Mouse (Mus musculus) heart, embryonic 14.5 days (tissue): ENCODE measurements at regions not wholly inside any gene's neighbourhood (a gene's known extent, or its start where the extent isn't known, plus 50 kb on each side); places are given as distances from the start of the nearest gene placed in this dataset.

ENCODE experiments used
- ATAC-seq: fragments of 200-750 bp; cut with Nextera tagmentation; 2 replicates; pipeline ENCODE4 v1.8.0; 2017; ENCODE audit warnings: low read depth, moderate TSS enrichment; ENCODE audit not compliant: insufficient number of reproducible peaks, insufficient read depth, low FRiP score
- H3K27ac ChIP-seq, 2 experiments: fragments of 200-500 bp in 1 of 2; fragments of 300-500 bp in 1 of 2; sonication (generic) in 1 of 2; replicated peaks in 1 of 2; 2 replicates each; pipeline ENCODE4 v1.5.1; 2012 to 2014; ENCODE audit warnings: low read depth in 2 of 2, low read length in 2 of 2, control low read depth in 1 of 2, mild to moderate bottlenecking in 1 of 2, mixed read lengths in 1 of 2; ENCODE audit not compliant: control insufficient read depth in 1 of 2, insufficient read depth in 1 of 2
- H3K27me3 ChIP-seq: fragments of 300-500 bp; sonication (generic); 2 replicates; pipeline ENCODE4 v1.6.1; 2014; ENCODE audit warnings: mild to moderate bottlenecking, low read length, control low read depth; ENCODE audit not compliant: control insufficient read depth, insufficient read depth
- H3K36me3 ChIP-seq: fragments of 300-500 bp; sonication (generic); 2 replicates; pipeline ENCODE4 v1.6.1; 2014; ENCODE audit warnings: mild to moderate bottlenecking, control low read depth, low read length, mixed read lengths; ENCODE audit not compliant: control insufficient read depth, insufficient read depth
- H3K4me1 ChIP-seq, 2 experiments: fragments of 200-500 bp in 1 of 2; fragments of 300-500 bp in 1 of 2; sonication (generic) in 1 of 2; 2 replicates each; pipeline ENCODE4 v1.6.1; 2012 to 2014; ENCODE audit warnings: low read length in 2 of 2, control low read depth in 1 of 2, mixed read lengths in 1 of 2; ENCODE audit not compliant: control insufficient read depth in 2 of 2, insufficient read depth in 2 of 2
- H3K4me2 ChIP-seq: fragments of 300-500 bp; sonication (generic); 2 replicates; pipeline ENCODE4 v1.6.1; 2014; ENCODE audit warnings: mild to moderate bottlenecking, low read length
- H3K4me3 ChIP-seq, 2 experiments: fragments of 200-500 bp in 1 of 2; fragments of 300-500 bp in 1 of 2; sonication (generic) in 1 of 2; 2 replicates each; pipeline ENCODE4 v1.5.1; 2012 to 2014; ENCODE audit warnings: low read length in 2 of 2, mild to moderate bottlenecking in 2 of 2, control low read depth in 1 of 2, low read depth in 1 of 2, moderate library complexity in 1 of 2; ENCODE audit not compliant: control insufficient read depth in 1 of 2, insufficient read depth in 1 of 2
- H3K9ac ChIP-seq: fragments of 300-500 bp; sonication (generic); 2 replicates; pipeline ENCODE4 v1.6.1; 2014; ENCODE audit warnings: mild to moderate bottlenecking, low read length
- H3K9me3 ChIP-seq: fragments of 300-500 bp; sonication (generic); 2 replicates; pipeline ENCODE4 v1.6.1; 2016; ENCODE audit warnings: low read length, control low read depth; ENCODE audit not compliant: control insufficient read depth
- WGBS: fragments of 180-500 bp; shearing (Covaris S2); extraction: QIAGEN DNeasy Blood & Tissue Kit; methylation state at CpG from one replicate; pipeline ENCODE4 v1.1.7; 2014; 5-methylcytosine and 5-hydroxymethylcytosine counted together

DNA sequence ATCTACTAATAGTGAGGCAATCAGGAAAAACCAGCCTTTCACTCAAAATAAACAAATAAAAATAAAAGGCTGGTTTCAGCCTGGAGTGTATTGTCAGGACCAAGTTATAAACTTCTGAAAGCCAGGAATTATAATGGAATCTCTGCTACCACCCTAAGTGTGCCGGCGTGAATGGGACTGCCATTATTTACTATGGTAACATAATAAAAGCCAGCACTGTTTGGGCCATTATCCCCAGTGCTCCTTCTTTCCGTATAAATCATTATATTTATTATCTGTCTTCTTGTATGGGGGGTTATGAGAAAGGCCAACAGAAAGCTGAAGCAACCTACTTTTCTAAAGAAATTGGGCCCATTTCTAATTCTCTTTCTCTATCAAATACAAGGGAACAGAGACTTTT is 347.1 kb downstream of the 9330182O14Rik start:
- WGBS = 84% methylated on average over 3 of the region's 3 CpGs
- Histone ChIP-seq H3K4me2 (no peak overlapping the region), H3K27ac (no peak overlapping the region), H3K9me3 (no peaks in the 10 kb centered on the region), H3K27me3 (no peaks in the 10 kb centered on the region), H3K36me3 (no peaks in the 10 kb centered on the region), H3K4me1 (no peaks in the 10 kb centered on the region; a peak in 1 of 4 replicates), H3K9ac (no peak overlapping the region), H3K4me3 (no peak overlapping the region)
- ATAC-seq = no peak

DNA sequence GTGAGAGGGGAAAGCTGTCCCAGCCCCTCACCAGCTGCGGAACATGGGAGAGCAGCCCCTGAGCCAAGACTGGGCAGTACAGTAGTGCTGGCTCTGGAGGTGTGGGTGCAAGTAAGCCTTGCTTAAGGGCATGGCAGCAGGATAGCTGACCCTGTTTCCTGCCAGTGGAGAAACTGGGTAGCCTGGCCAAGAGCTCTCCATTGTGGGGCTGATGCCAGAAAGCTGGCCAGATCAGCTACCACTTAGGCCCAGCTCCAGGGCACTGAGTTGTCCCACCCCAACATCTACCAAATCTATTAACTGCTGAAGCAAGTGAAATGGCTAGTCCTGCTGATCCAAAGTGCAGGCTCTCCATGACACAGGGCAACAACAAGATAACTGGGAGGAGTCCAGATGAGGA is 351.8 kb downstream of the 9330182O14Rik start:
- no peak overlapping the region for H3K4me3 ChIP-seq
- H3K4me1 ChIP-seq = no peaks in the 10 kb centered on the region
- no peak for ATAC-seq
- H3K27me3 ChIP-seq = no peaks in the 10 kb centered on the region
- H3K9ac ChIP-seq = no peak overlapping the region
- no peak overlapping the region for H3K4me2 ChIP-seq
- no peaks in the 10 kb centered on the region for H3K9me3 ChIP-seq
- no peaks in the 10 kb centered on the region for H3K36me3 ChIP-seq
- no peak overlapping the region for H3K27ac ChIP-seq
- WGBS = 85% methylated on average over 1 of the region's 1 CpGs

DNA sequence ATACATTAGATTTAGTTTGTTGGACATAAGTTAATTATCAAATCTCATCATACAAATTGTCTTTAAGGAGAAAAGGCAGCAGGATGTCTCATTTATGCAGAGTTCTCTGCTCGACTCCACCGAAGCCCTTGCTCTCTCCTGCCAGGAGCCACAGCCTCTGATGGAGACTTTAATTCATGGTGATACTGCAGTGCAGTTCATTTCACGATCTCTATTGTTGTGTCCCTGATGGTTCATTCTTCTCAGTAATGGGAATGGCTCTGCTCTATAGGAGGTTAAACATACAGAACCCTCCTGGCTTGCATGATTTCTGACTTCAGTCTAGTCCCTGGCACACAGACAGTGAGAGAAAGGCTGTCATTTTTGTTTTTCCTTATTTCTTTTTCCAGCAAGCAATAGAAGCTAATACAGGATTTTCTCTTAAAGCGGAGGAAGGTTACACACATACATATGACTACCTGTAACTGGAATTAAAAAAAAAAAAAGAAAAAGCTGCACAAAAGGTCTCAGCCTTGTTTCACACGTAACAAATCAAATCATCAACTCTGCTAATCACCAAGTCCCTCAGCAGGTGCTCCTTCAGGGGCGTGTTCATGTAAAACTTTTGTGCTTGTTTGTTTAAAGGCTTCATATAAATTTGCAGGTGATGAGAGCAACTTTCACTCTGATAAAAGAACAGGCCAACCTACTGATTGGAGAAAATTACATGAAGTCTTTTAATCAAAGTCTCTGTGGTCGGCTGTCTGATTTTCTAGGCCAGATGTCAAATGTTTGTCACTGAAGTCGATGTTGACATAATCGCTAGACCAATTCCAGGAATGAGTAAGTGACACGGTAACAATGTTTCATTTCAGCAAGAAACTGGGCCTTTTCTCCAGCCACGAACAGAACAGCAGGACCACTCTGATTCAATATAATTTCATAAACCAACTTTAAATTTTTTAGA is 367.3 kb downstream of the 9330182O14Rik start:
- Histone ChIP-seq H3K36me3 (no peaks in the 10 kb centered on the region), H3K4me1 (no peaks in the 10 kb centered on the region; a peak in 1 of 4 replicates), H3K4me2 (no peak overlapping the region), H3K9me3 (no peaks in the 10 kb centered on the region), H3K27ac (no peak overlapping the region), H3K9ac (no peak overlapping the region), H3K27me3 (no peaks in the 10 kb centered on the region), H3K4me3 (no peak overlapping the region)
- no peak for ATAC-seq
- 66% methylated on average over 11 of the region's 11 CpGs for WGBS

DNA sequence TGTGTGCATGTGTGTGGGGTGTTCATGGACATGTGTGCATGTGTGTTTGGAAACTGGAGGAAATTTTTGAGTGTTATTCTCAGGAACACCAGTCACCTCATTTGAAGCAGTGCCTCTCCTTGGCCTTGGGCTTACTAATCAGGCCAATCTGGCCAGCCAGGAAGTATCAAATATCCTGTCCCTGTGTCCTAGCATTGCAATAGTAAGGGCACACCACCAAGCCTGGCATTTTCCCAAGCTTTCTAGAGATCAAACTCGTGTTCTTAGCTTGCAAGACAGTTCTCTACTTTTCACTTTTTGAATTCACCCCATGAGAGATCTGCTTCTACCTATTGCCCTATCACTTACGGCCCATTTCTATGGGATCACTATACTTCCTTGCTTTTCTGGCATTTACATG is 376.7 kb downstream of the 9330182O14Rik start:
- Histone ChIP-seq H3K27ac (no peak overlapping the region), H3K4me2 (no peak overlapping the region), H3K9me3 (no peaks in the 10 kb centered on the region), H3K4me3 (no peak overlapping the region), H3K27me3 (no peaks in the 10 kb centered on the region), H3K9ac (no peak overlapping the region), H3K36me3 (no peaks in the 10 kb centered on the region), H3K4me1 (no peaks in the 10 kb centered on the region)
- 67% methylated on average over 2 of the region's 2 CpGs for WGBS
- no peak for ATAC-seq

DNA sequence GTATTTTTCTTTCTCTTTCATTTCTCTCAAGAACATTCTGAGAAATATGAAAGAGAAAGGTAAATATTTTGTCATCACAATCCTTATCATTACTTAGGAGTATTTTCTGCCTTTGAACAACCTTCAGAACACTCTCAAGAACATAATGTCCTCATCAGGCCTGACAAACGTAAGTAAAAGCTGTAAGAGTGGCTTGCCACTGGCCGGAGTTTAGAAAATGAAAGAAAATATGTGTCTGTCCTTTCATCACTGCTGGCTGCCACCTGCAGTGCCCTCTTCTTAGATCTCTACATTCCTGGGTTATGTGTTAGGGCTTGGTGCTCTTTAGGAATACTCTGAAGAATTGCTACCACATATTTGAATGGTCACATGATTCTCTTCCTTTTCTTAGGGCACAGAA is 390.2 kb downstream of the 9330182O14Rik start:
- Histone ChIP-seq H3K4me1 (no peaks in the 10 kb centered on the region), H3K27me3 (no peaks in the 10 kb centered on the region), H3K4me3 (no peak overlapping the region), H3K9me3 (no peaks in the 10 kb centered on the region), H3K36me3 (no peaks in the 10 kb centered on the region), H3K4me2 (no peak overlapping the region), H3K27ac (no peak overlapping the region), H3K9ac (no peak overlapping the region)
- no peak for ATAC-seq
- 51% methylated on average over 2 of the region's 2 CpGs for WGBS

DNA sequence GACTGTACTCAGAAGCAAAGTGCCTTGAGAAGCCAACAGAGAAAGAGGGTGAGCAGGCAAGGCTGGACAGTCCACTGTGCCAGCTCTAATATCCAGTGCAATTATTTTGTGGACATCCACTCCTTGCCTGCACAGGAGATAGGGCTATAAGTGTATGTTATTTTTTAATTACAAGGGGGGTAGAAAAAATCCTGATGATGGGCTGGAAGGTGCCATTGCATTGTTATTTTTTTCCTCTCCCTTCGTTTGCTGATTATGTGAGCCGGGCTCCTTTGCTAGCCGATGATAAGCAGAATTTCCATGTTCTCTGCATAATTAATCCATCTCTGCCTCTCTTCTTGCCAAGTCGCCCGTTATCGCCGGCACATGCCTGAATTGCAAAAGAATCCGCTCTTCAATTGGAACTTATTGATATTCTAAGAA is 399.3 kb downstream of the 9330182O14Rik start:
- no peaks in the 10 kb centered on the region for H3K36me3 ChIP-seq
- H3K27me3 ChIP-seq = no peaks in the 10 kb centered on the region
- ATAC-seq = no peak
- H3K9ac ChIP-seq = no peak overlapping the region
- no peak overlapping the region for H3K4me2 ChIP-seq
- WGBS = 58% methylated on average over 8 of the region's 8 CpGs
- no peak overlapping the region for H3K27ac ChIP-seq
- H3K4me1 ChIP-seq = no peaks in the 10 kb centered on the region
- no peaks in the 10 kb centered on the region for H3K9me3 ChIP-seq
- H3K4me3 ChIP-seq = no peak overlapping the region

DNA sequence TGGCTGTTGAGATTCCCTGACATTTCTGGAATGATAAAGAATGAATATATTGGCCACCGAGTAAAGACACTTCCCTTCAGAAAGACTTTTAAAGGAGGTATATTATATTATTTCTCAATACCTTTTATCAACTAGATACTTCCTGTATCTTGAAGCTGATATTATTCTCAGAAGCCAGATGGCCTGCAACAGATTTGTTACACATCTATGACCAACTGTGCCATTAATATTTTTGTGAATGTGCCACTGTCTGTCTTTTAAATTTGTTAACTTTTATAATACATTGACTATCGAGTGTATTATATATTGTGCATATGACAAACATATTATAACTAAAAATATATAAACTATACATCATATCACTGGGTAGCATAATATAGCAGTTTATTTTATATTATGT is 427.5 kb downstream of the 9330182O14Rik start:
- no peak for ATAC-seq
- Histone ChIP-seq H3K4me3 (no peak overlapping the region), H3K4me1 (peaks cover 0 to 2% of the 10 kb centered on the region in 2 experiments; a peak in 1 of 4 replicates), H3K9me3 (no peaks in the 10 kb centered on the region), H3K4me2 (no peak overlapping the region), H3K27me3 (no peaks in the 10 kb centered on the region), H3K36me3 (no peaks in the 10 kb centered on the region), H3K9ac (no peak overlapping the region), H3K27ac (no peak overlapping the region)
- 80% methylated on average over 2 of the region's 2 CpGs for WGBS
